Mouse (Mus musculus) MEL (cell line): ENCODE data around the gene Med15. TPM values are rescaled to one million over a fixed set of nuclear protein-coding genes. Genes with fewer than 3 reads are reported as not detected.

Experiments
- DNase-seq: peaks from one replicate; pipeline ENCODE4 v3.0.0; 2011; ENCODE audit warnings: low read depth, low spot score
- H3K27ac ChIP-seq: 2 replicates; pipeline ENCODE4 v1.5.1; 2012; ENCODE audit warnings: low read depth, mild to moderate bottlenecking, control low read depth, low read length, moderate library complexity; ENCODE audit not compliant: control insufficient read depth
- H3K27me3 ChIP-seq, 2 experiments: fragments of 150-350 bp in 1 of 2; sonication (generic) in 1 of 2; 2 replicates each; pipeline ENCODE4 v1.6.1; 2012; ENCODE audit warnings: low read length in 2 of 2, mild to moderate bottlenecking in 2 of 2, improper control_type of control experiment in 1 of 2, moderate library complexity in 1 of 2; ENCODE audit not compliant: insufficient read depth in 2 of 2, control insufficient read depth in 1 of 2
- H3K36me3 ChIP-seq, 2 experiments: 2 replicates each; pipeline ENCODE4 v1.6.1; 2012 to 2014; ENCODE audit warnings: low read length in 2 of 2, improper control_type of control experiment in 1 of 2, inconsistent platforms in 1 of 2, mild to moderate bottlenecking in 1 of 2; ENCODE audit not compliant: insufficient read depth in 2 of 2, control insufficient read depth in 1 of 2
- H3K4me1 ChIP-seq, 2 experiments: fragments of 150-350 bp in 1 of 2; sonication (generic) in 1 of 2; 2 replicates each; pipeline ENCODE4 v1.6.1; 2012; ENCODE audit warnings: low read length in 2 of 2, improper control_type of control experiment in 1 of 2, mild to moderate bottlenecking in 1 of 2; ENCODE audit not compliant: insufficient read depth in 2 of 2, control insufficient read depth in 1 of 2
- H3K4me3 ChIP-seq, 2 experiments: fragments of 150-350 bp in 1 of 2; sonication (generic) in 1 of 2; 2 replicates each; pipeline ENCODE4 v1.5.1; 2012; ENCODE audit warnings: low read depth in 2 of 2, low read length in 2 of 2, mild to moderate bottlenecking in 2 of 2, moderate library complexity in 2 of 2, control low read depth in 1 of 2, improper control_type of control experiment in 1 of 2; ENCODE audit not compliant: control insufficient read depth in 1 of 2, insufficient read depth in 1 of 2
- H3K79me2 ChIP-seq: 2 replicates; pipeline ENCODE4 v1.6.1; 2012; ENCODE audit warnings: mild to moderate bottlenecking, low read length, moderate library complexity; ENCODE audit not compliant: control insufficient read depth, poor library complexity, insufficient read depth
- H3K9ac ChIP-seq: 2 replicates; pipeline ENCODE4 v1.6.1; 2012; ENCODE audit warnings: low read depth, mild to moderate bottlenecking, control low read depth, low read length, moderate library complexity; ENCODE audit not compliant: control insufficient read depth, poor library complexity, severe bottlenecking
- H3K9me3 ChIP-seq: fragments of 150-350 bp; sonication (generic); replicated peaks from 2 replicates; pipeline ENCODE4 v1.6.1; 2012; ENCODE audit warnings: mild to moderate bottlenecking, low read length, improper control_type of control experiment, moderate library complexity; ENCODE audit not compliant: insufficient read depth
- BHLHE40 ChIP-seq: IDR thresholded peaks from 2 replicates; pipeline ENCODE4 v1.6.1; 2012; ENCODE audit warnings: low read depth, mild to moderate bottlenecking, inconsistent platforms, low read length, improper control_type of control experiment, borderline replicate concordance
- CTCF ChIP-seq, 3 experiments: IDR thresholded peaks in 2 of 3; conservative IDR thresholded peaks in 1 of 3; 2 replicates each; pipeline ENCODE4 v1.5.1; 2011 to 2012; ENCODE audit warnings: low read length in 3 of 3, low read depth in 2 of 3, mild to moderate bottlenecking in 2 of 3, improper control_type of control experiment in 1 of 3, inconsistent platforms in 1 of 3, mixed read lengths in 1 of 3, moderate library complexity in 1 of 3; ENCODE audit not compliant: control insufficient read depth in 1 of 3, insufficient read depth in 1 of 3, poor library complexity in 1 of 3, severe bottlenecking in 1 of 3
- E2F4 ChIP-seq: IDR thresholded peaks from 2 replicates; pipeline ENCODE4 v1.6.1; 2011; ENCODE audit warnings: low read depth, low read length, improper control_type of control experiment, borderline replicate concordance
- EP300 ChIP-seq, 2 experiments: IDR thresholded peaks; 2 replicates each; pipeline ENCODE4 v1.6.1; 2011; ENCODE audit warnings: improper control_type of control experiment in 2 of 2, low read length in 2 of 2, low read depth in 1 of 2, mild to moderate bottlenecking in 1 of 2
- JUND ChIP-seq: IDR thresholded peaks from 2 replicates; pipeline ENCODE4 v1.6.1; 2011; ENCODE audit warnings: low read depth, mild to moderate bottlenecking, improper control_type of control experiment, low read length
- MAFK ChIP-seq: IDR thresholded peaks from 2 replicates; pipeline ENCODE4 v1.6.1; 2011; ENCODE audit warnings: low read depth, mild to moderate bottlenecking, low read length, improper control_type of control experiment, borderline replicate concordance
- MAX ChIP-seq: IDR thresholded peaks from 2 replicates; pipeline ENCODE4 v1.6.1; 2011; ENCODE audit warnings: low read length, improper control_type of control experiment
- MXI1 ChIP-seq: IDR thresholded peaks from 2 replicates; pipeline ENCODE4 v1.6.1; 2011; ENCODE audit warnings: mild to moderate bottlenecking, low read depth, low read length, improper control_type of control experiment
- MYB ChIP-seq: IDR thresholded peaks from 2 replicates; pipeline ENCODE4 v1.6.1; 2011; ENCODE audit warnings: mild to moderate bottlenecking, low read depth, low read length, improper control_type of control experiment
- MYC ChIP-seq: IDR thresholded peaks from 2 replicates; pipeline ENCODE4 v1.6.1; 2011; ENCODE audit warnings: low read depth, mild to moderate bottlenecking, low read length, improper control_type of control experiment, moderate library complexity
- NELFE ChIP-seq: IDR thresholded peaks from 2 replicates; pipeline ENCODE4 v1.6.1; 2011; ENCODE audit warnings: low read depth, low read length, improper control_type of control experiment
- NRF1 ChIP-seq: IDR thresholded peaks from 2 replicates; pipeline ENCODE4 v1.6.1; 2014; ENCODE audit warnings: low read depth, mild to moderate bottlenecking, inconsistent platforms, low read length, improper control_type of control experiment, moderate library complexity; ENCODE audit not compliant: poor library complexity, insufficient read depth, severe bottlenecking
- POLR2A ChIP-seq, 2 experiments: IDR thresholded peaks; 2 replicates each; pipeline ENCODE4 v1.6.1; 2011 to 2012; ENCODE audit warnings: low read length in 2 of 2, mild to moderate bottlenecking in 2 of 2, control low read depth in 1 of 2, improper control_type of control experiment in 1 of 2, low read depth in 1 of 2, moderate library complexity in 1 of 2; ENCODE audit not compliant: control insufficient read depth in 1 of 2, insufficient read depth in 1 of 2, poor library complexity in 1 of 2
- POLR2AphosphoS2 ChIP-seq: IDR thresholded peaks from 2 replicates; pipeline ENCODE4 v1.6.1; 2011; ENCODE audit warnings: low read length, improper control_type of control experiment
- SMC3 ChIP-seq: IDR thresholded peaks from 2 replicates; pipeline ENCODE4 v1.6.1; 2011; ENCODE audit warnings: low read depth, low read length, improper control_type of control experiment
- TAL1 ChIP-seq: IDR thresholded peaks from 2 replicates; pipeline ENCODE4 v1.6.1; 2012; ENCODE audit warnings: mild to moderate bottlenecking, inconsistent platforms, low read length, moderate library complexity, mixed read lengths
- TCF12 ChIP-seq: IDR thresholded peaks from 2 replicates; pipeline ENCODE4 v1.6.1; 2014; ENCODE audit warnings: low read depth, mild to moderate bottlenecking, inconsistent platforms, low read length, improper control_type of control experiment, moderate library complexity
- USF1 ChIP-seq: IDR thresholded peaks from 2 replicates; pipeline ENCODE4 v1.6.1; 2014; ENCODE audit warnings: low read depth, mild to moderate bottlenecking, inconsistent platforms, low read length, improper control_type of control experiment, moderate library complexity
- USF2 ChIP-seq, 2 experiments: IDR thresholded peaks; 2 replicates each; pipeline ENCODE4 v1.6.1; 2011 to 2012; ENCODE audit warnings: improper control_type of control experiment in 2 of 2, low read length in 2 of 2, borderline replicate concordance in 1 of 2, inconsistent platforms in 1 of 2, low read depth in 1 of 2, mild to moderate bottlenecking in 1 of 2; ENCODE audit not compliant: insufficient read depth in 1 of 2
- polyA plus RNA-seq, 2 experiments: library from polyadenylated mRNA; stranded (reverse) in 1 of 2; unstranded in 1 of 2; fragments of >175 nt in 1 of 2; fragments of >200 nt in 1 of 2; gene quantifications; 2 replicates each; pipeline versions ENCODE4 v1.2.1 to v1.2.4; 2012; ENCODE audit warnings: low replicate concordance in 2 of 2, low read depth in 1 of 2; ENCODE audit not compliant: insufficient read length in 2 of 2, insufficient read depth in 1 of 2, missing spikeins in 1 of 2
- total RNA-seq: library from RNA; depleted of rRNA; stranded (reverse); fragments of 300-350 nt; gene quantifications from 2 replicates; pipeline ENCODE4 v1.2.3, GENCODE M21; 2012

The Med15 gene
- total and polyA plus RNA-seq, 3 experiments, result 25.9 to 62.0 TPM; not detected in 1

DNA sequence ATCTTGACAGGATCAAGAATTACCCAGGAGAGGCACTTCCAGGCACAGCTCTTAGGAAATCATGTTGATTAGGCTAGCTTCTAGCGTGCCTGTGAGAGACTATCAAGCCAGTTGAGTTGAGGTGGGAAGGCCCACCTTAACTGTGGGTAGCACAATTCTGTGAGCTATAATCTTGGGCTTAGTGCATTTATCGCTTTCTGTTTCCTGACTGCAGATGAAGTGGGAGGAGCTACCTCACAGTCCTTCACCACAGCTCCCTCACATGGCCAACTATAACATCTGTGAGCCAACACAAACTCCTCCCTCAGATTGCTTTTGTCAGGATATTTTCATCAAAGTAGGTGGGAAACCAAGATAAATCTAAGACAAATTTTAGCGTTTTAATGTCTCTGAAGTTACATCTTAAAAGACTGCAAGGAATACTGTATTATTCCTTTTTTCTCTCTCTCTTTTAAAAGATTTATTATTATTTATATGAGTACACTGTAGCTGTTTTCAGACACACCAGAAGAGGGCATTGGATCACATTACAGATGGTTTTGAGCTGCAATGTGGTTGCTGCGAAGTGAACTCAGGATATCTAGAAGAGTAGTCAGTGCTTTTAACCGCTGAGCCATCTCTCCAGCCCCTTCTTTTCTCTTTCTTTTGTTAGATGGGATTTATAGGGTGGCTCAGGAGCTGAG, 5.4 kb downstream of the Med15 start (continued):
- no peak for TF ChIP-seq NRF1
- no peak for TF ChIP-seq MAFK
- peak; percentile 59; the same call in 1 of the 2 replicates for TF ChIP-seq MXI1
- peak; percentile 21 for TF ChIP-seq MYC
- peak; percentile 49 to 72 (median 56) for TF ChIP-seq CTCF (IDR thresholded peaks at IDR 0.05 in 2 of 3, conservative IDR thresholded peaks at IDR 0.05 in 1 of 3; ENCODE audit: control insufficient read depth in 1 of 3, insufficient read depth in 1 of 3, low read depth in 2 of 3, low read length in 3 of 3, poor library complexity in 1 of 3, severe bottlenecking in 1 of 3)
- peak; percentile 68 for TF ChIP-seq USF1
- TF ChIP-seq USF2 (IDR thresholded peaks at IDR 0.05; ENCODE audit: borderline replicate concordance in 1 of 2, insufficient read depth in 1 of 2, low read depth in 1 of 2, low read length in 2 of 2), result no peak
- TF ChIP-seq EP300 (IDR thresholded peaks at IDR 0.05; ENCODE audit: low read depth in 1 of 2, low read length in 2 of 2), result peak; percentile 21 to 37; a peak in 2 of 4 replicates
- no peak for TF ChIP-seq BHLHE40
- peak in 1 of 2 experiments; percentile 67; a peak in 2 of 4 replicates for TF ChIP-seq POLR2A (IDR thresholded peaks at IDR 0.05; ENCODE audit: control insufficient read depth in 1 of 2, insufficient read depth in 1 of 2, low read depth in 1 of 2, low read length in 2 of 2, poor library complexity in 1 of 2)
- no peak for TF ChIP-seq E2F4
- no peak for TF ChIP-seq TAL1

DNA sequence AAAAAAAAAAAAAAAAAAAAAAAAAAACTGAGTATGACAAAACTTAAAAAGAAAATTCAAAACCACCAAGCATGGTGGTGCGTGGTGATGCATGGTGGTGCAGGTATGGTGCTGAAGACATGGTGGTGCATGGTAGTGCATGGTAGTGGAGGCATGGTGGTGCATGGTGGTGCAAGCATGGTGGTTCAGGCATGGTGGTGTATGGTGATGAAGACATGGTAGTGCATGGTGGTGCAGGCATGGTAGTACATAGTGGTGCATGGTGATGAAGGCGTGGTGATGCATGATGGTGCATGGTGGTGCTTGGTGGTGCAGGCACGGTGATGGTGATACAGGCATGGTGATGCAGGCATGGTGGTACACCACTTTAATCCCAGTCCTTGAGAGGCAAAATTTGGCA, 8.2 kb downstream of the Med15 start:
- TF ChIP-seq MXI1 (no peak), TCF12 (no peak), SMC3 (no peak), NELFE (no peak), JUND (no peak), USF1 (no peak), POLR2AphosphoS2 (no peak), MAX (no peak)
- Histone ChIP-seq H3K4me1 (peaks cover 10 to 12% of the 10 kb centered on the region in 2 experiments), H3K27ac (no peak overlapping the region), H3K9me3 (no peaks in the 10 kb centered on the region), H3K79me2 (peaks cover 30% of the 10 kb centered on the region), H3K27me3 (no peaks in the 10 kb centered on the region), H3K9ac (no peak overlapping the region), H3K36me3 (peaks cover 0 to 13% of the 10 kb centered on the region in 2 experiments; a peak in 2 of 4 replicates), H3K4me3 (no peak overlapping the region)
- no peak for DNase-seq

GRCm38 (mm10) chr16:17723325-17723626, 9.4 kb downstream of the Med15 start:
- TF ChIP-seq JUND (no peak), POLR2A (IDR thresholded peaks at IDR 0.05; ENCODE audit: control insufficient read depth in 1 of 2, insufficient read depth in 1 of 2, low read depth in 1 of 2, low read length in 2 of 2, poor library complexity in 1 of 2) (no peak), MYB (no peak)
- no peak for DNase-seq
- Histone ChIP-seq H3K36me3 (peaks cover 0 to 13% of the 10 kb centered on the region in 2 experiments; a peak in 2 of 4 replicates), H3K4me3 (peak overlapping the region in 1 of 2 experiments; percentile 89; a peak in 2 of 4 replicates), H3K4me1 (peaks cover 10 to 12% of the 10 kb centered on the region in 2 experiments), H3K9ac (peak overlapping the region; percentile 68), H3K27ac (no peak overlapping the region), H3K9me3 (no peaks in the 10 kb centered on the region), H3K27me3 (no peaks in the 10 kb centered on the region), H3K79me2 (peaks cover 36% of the 10 kb centered on the region)
